Mouse (Mus musculus) spleen, adult 2 months (tissue): ENCODE data around the gene Sap30bp. TPM values are rescaled to one million over a fixed set of nuclear protein-coding genes. Genes with fewer than 3 reads are reported as not detected.
A peak's percentile ranks its signal among the peaks of the same experiment; 100 is the strongest.

Experiments used
- DNase-seq, 2 experiments: peaks; one replicate each; pipeline versions ENCODE4 v3.0.0 to v3.0.0-alpha.2; 2012 to 2021; ENCODE audit warnings: low spot score in 2 of 2, low read depth in 1 of 2
- H3K27ac ChIP-seq: fragments of 200-500 bp; 2 replicates; pipeline ENCODE4 v1.5.1; 2012; ENCODE audit warnings: low read length, inconsistent platforms; ENCODE audit not compliant: insufficient read depth
- H3K27me3 ChIP-seq: fragments of 200-500 bp; 2 replicates; pipeline ENCODE4 v1.6.1; 2012; ENCODE audit warnings: mild to moderate bottlenecking, moderate library complexity, low read length, inconsistent platforms; ENCODE audit not compliant: control insufficient read depth, insufficient read depth
- H3K36me3 ChIP-seq: fragments of 200-500 bp; 2 replicates; pipeline ENCODE4 v1.6.1; 2012; ENCODE audit warnings: mild to moderate bottlenecking, low read length, inconsistent platforms; ENCODE audit not compliant: control insufficient read depth, insufficient read depth
- H3K4me1 ChIP-seq: fragments of 200-500 bp; 2 replicates; pipeline ENCODE4 v1.6.1; 2011; ENCODE audit warnings: inconsistent platforms; ENCODE audit not compliant: control insufficient read depth, insufficient read depth, insufficient read length
- H3K4me3 ChIP-seq: fragments of 200-500 bp; 2 replicates; pipeline ENCODE4 v1.5.1; 2011; ENCODE audit warnings: mild to moderate bottlenecking, inconsistent platforms; ENCODE audit not compliant: insufficient read depth, insufficient read length; ENCODE audit errors: extremely low read depth
- CTCF ChIP-seq: fragments of 200-500 bp; IDR thresholded peaks from 2 replicates; pipeline ENCODE4 v1.5.1; 2011; ENCODE audit warnings: mild to moderate bottlenecking, inconsistent platforms; ENCODE audit not compliant: insufficient read depth, insufficient read length, insufficient replicate concordance; ENCODE audit errors: extremely low read depth
- POLR2A ChIP-seq: fragments of 200-500 bp; IDR thresholded peaks from 2 replicates; pipeline ENCODE4 v1.6.1; 2011; ENCODE audit warnings: low read depth, low read length, inconsistent platforms
- WGBS: fragments of 180-500 bp; shearing (Covaris S2); methylation state at CpG from one replicate; pipeline ENCODE4 v1.1.7; 2018; 5-methylcytosine and 5-hydroxymethylcytosine counted together
- polyA plus RNA-seq: library from polyadenylated mRNA; depleted of rRNA; stranded (reverse); fragments of >200 nt; gene quantifications from 2 replicates; pipeline ENCODE4 v1.2.3, GENCODE M21; 2012

The Sap30bp gene
- polyA plus RNA-seq, 1 experiment = 19.9 TPM

GRCm38 (mm10) chr11:115918637-115919036, 14.4 kb upstream of the Sap30bp start:
- Histone ChIP-seq H3K36me3 (peaks cover 15% of the 10 kb centered on the region), H3K4me3 (no peak overlapping the region), H3K27ac (no peak overlapping the region), H3K4me1 (no peaks in the 10 kb centered on the region), H3K27me3 (no peaks in the 10 kb centered on the region)
- no peak for DNase-seq
- TF ChIP-seq POLR2A (no peak), CTCF (no peak)
- WGBS = 83% methylated on average over 5 of the region's 5 CpGs

GRCm38 (mm10) chr11:115919073-115919472, 14.0 kb upstream of the Sap30bp start:
- no peaks in the 10 kb centered on the region for H3K27me3 ChIP-seq
- H3K4me1 ChIP-seq = no peaks in the 10 kb centered on the region
- no peak for TF ChIP-seq POLR2A
- H3K27ac ChIP-seq = no peak overlapping the region
- H3K36me3 ChIP-seq = peaks cover 15% of the 10 kb centered on the region
- DNase-seq = no peak
- 94% methylated on average over 5 of the region's 5 CpGs for WGBS
- no peak overlapping the region for H3K4me3 ChIP-seq

GRCm38 (mm10) chr11:115920110-115920818, 12.8 kb upstream of the Sap30bp start:
- peak; percentile 65; the same call in 1 of the 2 replicates for TF ChIP-seq CTCF
- no peak for TF ChIP-seq POLR2A
- Histone ChIP-seq H3K36me3 (peaks cover 15% of the 10 kb centered on the region), H3K27me3 (no peaks in the 10 kb centered on the region), H3K4me1 (no peaks in the 10 kb centered on the region), H3K4me3 (no peak overlapping the region), H3K27ac (no peak overlapping the region)
- WGBS = 38% methylated on average over 6 of the region's 6 CpGs
- DNase-seq = peak in 1 of 2 experiments; percentile 61

- no peak for DNase-seq
- H3K4me1 ChIP-seq = no peaks in the 10 kb centered on the region
- peaks cover 7% of the 10 kb centered on the region; the same call in 1 of the 2 replicates for H3K36me3 ChIP-seq
- no peak overlapping the region for H3K4me3 ChIP-seq
- WGBS = 97% methylated on average over 1 of the region's 1 CpGs
- H3K27me3 ChIP-seq = no peaks in the 10 kb centered on the region
- no peak overlapping the region for H3K27ac ChIP-seq
- TF ChIP-seq POLR2A = no peak
- no peak for TF ChIP-seq CTCF
Observed at GRCm38 (mm10) chr11:115921986-115922385, 11.1 kb upstream of the Sap30bp start.

- Histone ChIP-seq H3K27me3 (no peaks in the 10 kb centered on the region), H3K4me3 (no peak overlapping the region), H3K27ac (peak overlapping the region; percentile 81), H3K36me3 (no peaks in the 10 kb centered on the region), H3K4me1 (peaks cover 14% of the 10 kb centered on the region)
- peak in 1 of 2 experiments; percentile 52 for DNase-seq
- 43% methylated on average over 8 of the region's 8 CpGs for WGBS
- TF ChIP-seq POLR2A = no peak
- TF ChIP-seq CTCF = no peak
Observed at GRCm38 (mm10) chr11:115929031-115929430, 4.1 kb upstream of the Sap30bp start.

- peaks cover 14% of the 10 kb centered on the region for H3K4me1 ChIP-seq
- H3K27ac ChIP-seq = peak overlapping the region; percentile 83
- WGBS = 24% methylated on average over 3 of the region's 3 CpGs
- H3K36me3 ChIP-seq = no peaks in the 10 kb centered on the region
- H3K27me3 ChIP-seq = no peaks in the 10 kb centered on the region
- TF ChIP-seq POLR2A (no peak), CTCF (no peak)
- no peak overlapping the region for H3K4me3 ChIP-seq
- peak; percentile 17 to 64 for DNase-seq
Observed at GRCm38 (mm10) chr11:115929818-115930217, 3.3 kb upstream of the Sap30bp start.

- TF ChIP-seq CTCF (no peak), POLR2A (no peak)
- no peaks in the 10 kb centered on the region for H3K27me3 ChIP-seq
- H3K4me3 ChIP-seq = no peak overlapping the region
- H3K36me3 ChIP-seq = no peaks in the 10 kb centered on the region
- H3K27ac ChIP-seq = 0 out of 2 replicates have a peak overlapping the region, but pooled peaks have one; percentile 10
- WGBS = 45% methylated on average over 3 of the region's 3 CpGs
- DNase-seq = no peak
- H3K4me1 ChIP-seq = peaks cover 14% of the 10 kb centered on the region
Observed at GRCm38 (mm10) chr11:115931235-115931634, 1.8 kb upstream of the Sap30bp start.
